Mouse (Mus musculus): ENCODE results near the gene Pgpep1.

Gene Pgpep1

DNA sequence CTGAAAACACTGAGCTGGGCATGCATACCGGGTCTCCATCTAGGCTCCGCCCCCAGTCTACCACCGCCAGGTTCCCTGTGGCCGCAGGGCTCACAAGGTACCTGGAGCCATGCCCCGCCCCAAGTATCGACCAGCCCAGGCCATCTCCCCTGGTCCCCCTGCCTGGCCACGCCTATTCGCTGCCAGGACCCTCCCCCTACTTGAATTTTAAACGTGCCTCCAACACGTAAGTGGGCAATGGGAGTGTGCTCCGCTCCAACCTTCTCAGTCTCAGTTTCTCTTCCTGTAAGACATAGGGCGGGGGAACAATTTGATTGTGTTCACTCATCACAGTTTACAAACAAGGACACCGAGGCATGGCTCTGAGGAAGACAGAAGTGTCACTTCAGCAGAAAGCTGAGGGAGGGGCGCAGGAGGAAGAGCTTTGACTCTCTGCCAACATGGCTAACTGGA is at the start of gene Pgpep1:
Gene Pgpep1 (minus strand): TSS at position 116 of the 453 bp plus-strand sequence.
- DNase-seq (ENCODE audit: low spot score) = no peak

DNA sequence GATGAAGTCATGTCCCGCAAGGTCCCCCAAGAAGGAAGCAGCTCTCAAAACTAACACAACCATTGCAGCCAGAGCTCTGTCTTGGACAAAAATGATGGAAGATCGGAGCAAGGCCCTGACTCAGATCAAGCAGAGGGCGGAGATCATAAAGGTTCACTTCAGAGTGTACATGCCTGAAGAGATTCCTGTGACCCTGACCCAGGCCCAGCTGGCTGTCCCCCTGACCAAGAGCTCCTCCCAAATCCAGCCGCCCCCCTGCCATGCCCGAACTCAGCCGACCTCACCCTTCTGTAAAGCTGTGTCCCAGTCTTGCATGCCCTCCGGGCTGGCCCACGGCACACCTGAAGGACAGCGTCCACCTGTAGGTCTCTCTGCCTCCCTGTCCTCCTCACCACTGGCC is 49.6 kb upstream of the Pgpep1 start:
- no peak for DNase-seq (ENCODE audit: low spot score)

GRCm38 (mm10) chr8:70708281-70708680 is 48.1 kb upstream of the Pgpep1 start:
- no peak for DNase-seq (ENCODE audit: low spot score)

DNA sequence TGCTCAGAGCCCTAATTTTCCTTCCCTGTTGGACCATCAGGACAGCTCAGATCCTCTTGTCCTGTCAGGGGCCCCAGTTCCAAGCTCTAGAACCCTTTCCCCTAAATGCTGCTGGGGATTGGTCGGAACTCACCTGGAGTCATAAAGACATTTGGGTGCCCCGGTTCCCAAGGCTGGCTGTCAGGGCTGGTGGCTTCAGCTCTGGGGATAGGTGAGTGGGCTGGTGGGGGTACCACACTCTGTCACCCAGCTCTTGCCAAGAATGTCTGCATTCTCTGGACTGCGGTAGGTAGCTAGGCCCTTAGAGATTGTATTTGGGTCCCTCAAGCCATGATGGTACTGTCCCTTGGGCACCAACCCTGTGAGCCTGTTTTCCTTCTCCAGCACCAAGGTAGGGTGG is 43.1 kb upstream of the Pgpep1 start, which contains the start of gene Iqcn:
Gene Iqcn (plus strand): TSS at position 171 of the 400 bp plus-strand sequence.
- no peak for DNase-seq (ENCODE audit: low spot score)

GRCm38 (mm10) chr8:70702842-70703182 is 42.6 kb upstream of the Pgpep1 start:
- peak; percentile 70 for DNase-seq (ENCODE audit: low spot score)

DNA sequence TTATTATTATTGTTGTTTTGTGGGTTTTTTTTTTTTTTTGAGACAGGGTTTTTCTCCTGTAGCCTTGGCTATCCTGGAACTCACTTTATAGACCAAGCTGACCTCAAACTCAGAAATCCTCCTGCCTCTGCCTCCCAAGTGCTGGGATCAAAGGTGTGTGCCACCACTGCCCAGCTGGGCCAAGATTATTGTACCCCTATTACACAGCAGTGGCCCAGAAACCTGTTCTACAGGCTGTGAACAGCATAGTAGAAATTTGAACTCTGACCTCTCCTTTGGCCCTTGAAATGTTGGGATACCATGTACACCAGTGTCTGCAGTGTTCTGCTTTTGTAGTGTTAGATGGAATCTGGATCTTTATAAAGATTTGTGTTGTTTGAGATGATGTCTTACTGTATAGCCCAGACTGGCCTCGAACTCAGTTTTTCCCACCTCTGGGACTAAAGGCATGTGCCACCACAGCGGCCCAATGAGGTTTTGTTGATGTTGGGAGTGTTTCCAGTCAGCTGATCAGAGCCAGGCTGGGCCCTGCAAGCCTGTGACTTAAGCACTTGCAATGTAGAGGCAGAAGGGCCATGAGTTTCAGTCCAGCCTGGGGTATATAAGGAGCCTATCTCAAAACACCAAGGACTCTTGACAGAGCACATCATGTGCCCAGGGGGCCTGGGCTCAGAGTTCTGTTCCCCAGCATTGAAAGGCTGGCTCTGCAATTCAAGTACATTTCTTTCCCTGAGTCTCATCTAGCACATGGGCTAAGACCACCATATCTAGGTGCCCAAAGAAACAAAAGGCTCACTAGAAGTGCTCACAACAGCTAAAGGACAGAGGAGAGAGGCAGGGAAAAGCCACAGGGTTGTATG is 42.0 kb upstream of the Pgpep1 start:
- no peak for DNase-seq (ENCODE audit: low spot score)

DNA sequence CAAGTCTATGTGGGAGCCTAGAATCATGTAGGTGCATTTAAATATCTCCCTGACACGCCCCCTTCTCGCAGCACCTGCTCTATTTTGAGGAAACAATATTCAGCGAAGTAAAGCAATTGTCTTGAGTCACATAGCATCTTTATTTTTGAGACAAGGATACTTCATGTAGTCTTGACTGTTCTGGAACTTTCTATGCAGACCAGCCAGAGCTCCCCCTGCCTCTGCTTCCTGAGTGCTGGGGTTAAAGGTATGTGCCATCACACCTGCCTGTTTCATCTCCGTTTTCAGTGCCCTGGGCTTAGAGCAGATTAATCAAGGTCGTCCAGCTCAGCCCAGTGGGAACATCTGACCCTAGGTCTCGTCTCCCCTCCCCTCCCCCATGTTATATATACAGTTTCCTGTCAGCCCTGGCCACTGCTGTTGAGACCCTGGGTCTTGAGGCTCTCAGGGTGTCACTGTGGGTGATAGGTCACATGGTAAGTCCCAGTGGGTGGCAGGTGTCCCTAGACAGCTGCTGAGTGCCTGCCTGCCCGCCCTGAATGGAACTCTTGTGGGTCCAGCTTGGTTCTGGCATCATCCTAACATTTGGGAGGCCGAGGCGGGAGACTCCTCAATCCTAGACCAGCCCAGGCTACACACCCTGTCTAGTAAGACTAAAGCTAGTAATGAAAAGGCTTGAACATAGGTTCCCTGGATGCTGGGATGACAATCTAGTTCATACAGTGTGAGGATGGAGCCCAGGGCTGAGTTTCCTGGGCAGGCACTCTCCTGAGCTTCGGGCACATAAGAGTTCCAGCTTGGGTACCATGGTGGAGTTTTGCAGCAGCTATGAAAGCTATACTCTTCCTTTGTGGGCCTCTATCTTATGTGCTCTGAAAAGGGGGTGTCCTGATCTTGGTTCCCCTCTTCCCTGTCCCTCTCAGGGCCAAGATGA is 41.1 kb upstream of the Pgpep1 start:
- no peak for DNase-seq (ENCODE audit: low spot score)

GRCm38 (mm10) chr8:70700555-70700922 is 40.4 kb upstream of the Pgpep1 start:
- DNase-seq (ENCODE audit: low spot score) = peak; percentile 89

GRCm38 (mm10) chr8:70699834-70700554 is 39.8 kb upstream of the Pgpep1 start:
- peak; percentile 82 for DNase-seq (ENCODE audit: low spot score)

DNA sequence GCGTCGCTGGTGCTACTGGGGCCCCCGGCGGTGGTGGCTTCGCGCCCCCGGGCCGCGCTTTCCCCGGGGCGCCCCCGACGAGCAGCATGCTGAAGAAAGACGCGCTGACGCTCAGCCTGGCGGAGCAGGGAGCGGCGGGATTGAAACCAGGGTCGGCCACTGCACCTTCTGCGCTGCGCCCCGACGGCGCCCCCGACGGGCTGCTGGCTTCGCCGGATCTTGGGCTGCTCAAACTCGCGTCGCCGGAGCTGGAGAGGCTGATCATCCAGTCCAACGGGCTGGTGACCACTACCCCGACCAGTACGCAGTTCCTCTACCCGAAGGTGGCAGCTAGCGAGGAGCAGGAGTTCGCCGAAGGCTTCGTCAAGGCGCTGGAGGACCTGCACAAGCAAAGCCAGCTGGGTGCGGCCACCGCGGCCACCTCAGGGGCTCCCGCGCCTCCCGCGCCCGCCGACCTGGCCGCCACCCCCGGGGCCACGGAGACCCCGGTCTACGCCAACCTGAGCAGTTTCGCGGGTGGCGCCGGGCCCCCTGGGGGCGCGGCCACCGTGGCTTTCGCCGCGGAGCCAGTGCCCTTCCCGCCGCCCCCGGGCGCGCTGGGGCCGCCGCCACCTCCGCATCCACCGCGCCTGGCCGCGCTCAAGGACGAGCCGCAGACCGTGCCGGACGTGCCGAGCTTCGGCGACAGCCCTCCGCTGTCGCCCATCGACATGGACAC is 39.1 kb upstream of the Pgpep1 start:
- peak; percentile 63 for DNase-seq (ENCODE audit: low spot score)

DNA sequence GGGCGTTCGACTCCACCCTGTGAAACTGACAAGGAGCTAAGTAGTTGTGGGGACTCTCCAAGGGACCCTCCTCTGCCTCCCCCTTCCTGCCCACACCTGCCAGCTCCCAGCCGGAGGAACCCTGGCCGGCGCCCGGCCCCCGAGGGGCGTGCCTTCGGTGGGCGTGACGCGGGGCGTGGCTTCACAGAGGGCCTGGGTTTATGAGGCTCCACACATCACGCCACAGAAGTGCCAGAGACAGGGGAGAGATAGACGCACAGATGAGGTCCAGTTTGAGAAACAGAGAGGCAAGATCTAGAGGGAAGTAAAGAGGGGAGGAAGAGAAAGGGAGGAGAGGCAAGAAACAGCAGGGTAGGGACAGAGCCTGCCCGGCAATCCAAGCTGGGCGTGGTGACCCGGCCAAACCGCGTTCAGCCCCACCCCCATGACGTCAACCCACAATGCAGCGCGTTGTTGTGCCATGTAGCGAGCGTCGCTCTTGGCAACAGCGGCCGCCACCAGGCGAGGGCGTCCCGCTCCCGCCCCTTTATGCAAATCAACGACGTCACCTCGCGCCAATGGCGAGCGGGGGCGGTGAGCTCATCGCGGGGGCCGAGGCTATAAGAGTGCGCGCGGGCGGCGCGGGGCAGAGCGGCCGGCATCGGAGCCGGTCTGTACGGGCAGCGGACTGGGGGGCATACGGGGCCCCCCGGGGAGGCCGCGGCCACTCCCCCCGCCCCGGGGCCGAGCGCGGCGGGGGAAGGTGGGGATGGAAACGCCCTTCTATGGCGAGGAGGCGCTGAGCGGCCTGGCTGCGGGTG is 38.3 kb upstream of the Pgpep1 start, which contains the start of gene Jund:
Gene Jund (plus strand): TSS at position 640 of the 800 bp plus-strand sequence.
- peak; percentile 99 for DNase-seq (ENCODE audit: low spot score)

DNA sequence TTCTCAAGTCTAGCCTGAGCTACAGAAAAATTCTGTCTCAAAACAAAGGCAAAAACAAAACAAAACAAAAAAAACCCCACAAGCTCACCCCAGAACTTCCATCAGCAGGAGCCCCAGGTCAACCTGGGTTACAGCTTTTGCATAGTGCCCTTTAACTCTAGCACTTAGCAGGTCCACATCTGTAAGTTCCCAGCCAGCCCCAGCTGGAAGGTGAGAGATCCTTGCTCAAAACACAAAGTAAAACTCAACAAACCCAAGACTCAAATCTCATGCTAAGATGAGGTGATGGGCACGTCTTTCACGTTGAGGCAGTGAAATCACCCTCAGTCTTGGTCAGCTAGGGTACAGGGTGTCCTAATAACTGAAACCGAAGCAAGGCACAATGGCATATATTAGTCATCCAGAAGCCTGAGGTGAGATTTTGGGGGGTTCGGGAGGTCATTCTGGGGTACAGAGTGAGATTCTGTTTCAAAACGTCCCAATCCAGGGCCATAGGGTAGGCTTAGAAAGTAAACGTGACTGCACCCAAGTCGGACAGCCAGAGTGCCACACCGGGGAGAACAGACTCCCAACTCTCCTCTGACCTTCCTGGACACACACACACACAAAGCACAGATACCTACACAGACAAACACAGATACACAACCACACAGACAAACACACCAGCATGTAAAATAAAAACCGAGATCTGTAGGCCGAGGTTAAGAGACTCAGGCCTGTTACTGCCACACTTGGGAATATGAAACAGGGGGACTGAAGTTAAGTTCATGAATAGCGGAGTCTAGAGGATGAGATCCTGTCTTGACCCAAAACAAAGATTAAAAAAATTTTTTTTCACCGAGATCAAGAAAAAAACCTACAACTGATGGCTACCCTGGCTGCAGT is 37.4 kb upstream of the Pgpep1 start:
- DNase-seq (ENCODE audit: low spot score) = no peak

DNA sequence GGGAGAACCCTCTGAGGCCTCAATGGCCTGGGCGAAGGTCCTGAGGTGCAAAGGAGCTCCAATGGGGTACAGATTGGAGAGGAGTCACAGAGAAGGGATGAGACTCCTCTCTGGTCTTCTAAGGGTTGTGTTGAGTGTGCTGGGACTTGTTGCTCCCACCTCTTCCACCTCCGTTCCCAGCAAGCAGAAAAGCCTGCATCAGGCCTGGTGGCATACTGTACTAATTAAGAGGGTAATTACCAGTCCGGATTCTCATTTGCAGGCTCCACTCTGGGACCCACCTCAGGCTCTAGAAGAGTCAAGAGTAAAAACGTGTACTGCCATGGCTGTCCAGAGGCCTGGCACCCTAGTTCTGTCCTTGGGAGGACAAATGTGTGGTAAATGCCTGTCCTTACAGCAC is 36.8 kb upstream of the Pgpep1 start:
- DNase-seq (ENCODE audit: low spot score) = no peak

- peak; percentile 47 for DNase-seq (ENCODE audit: low spot score)
Observed at GRCm38 (mm10) chr8:70696019-70696885, 36.1 kb upstream of the Pgpep1 start.

DNA sequence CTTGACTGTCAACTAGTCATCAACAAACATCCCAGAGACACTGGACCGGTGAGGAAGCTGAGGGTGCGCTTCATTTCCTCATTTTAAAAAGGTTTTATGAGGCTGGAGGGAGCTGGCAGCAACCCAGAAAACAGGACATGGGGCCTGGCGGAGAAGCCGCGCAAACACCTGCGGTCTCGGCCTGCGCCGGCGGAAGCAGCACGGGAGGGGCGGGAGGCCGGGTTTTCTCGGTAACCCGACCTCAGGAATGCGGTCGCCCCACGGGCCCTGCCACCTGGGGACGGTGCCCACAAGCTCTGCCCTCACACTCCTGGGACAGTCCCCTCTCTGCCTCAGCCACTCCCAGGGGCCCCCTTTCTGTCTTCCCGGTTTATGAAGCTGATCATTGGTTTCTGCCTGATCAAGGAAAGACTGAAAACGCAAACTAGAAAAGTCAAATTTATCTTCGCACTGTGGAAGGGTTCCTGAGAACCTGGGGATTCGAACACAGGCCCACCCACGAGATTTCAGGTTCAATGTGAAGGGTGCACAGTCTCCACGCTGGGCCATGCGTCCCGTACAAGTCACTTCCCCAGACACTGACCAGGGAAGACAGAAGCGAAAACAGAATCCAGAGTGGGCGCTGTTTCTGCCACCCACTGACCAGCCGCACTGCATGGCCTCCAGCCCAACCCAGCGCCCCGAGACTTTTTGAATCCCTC is 35.3 kb upstream of the Pgpep1 start:
- DNase-seq (ENCODE audit: low spot score) = no peak

DNA sequence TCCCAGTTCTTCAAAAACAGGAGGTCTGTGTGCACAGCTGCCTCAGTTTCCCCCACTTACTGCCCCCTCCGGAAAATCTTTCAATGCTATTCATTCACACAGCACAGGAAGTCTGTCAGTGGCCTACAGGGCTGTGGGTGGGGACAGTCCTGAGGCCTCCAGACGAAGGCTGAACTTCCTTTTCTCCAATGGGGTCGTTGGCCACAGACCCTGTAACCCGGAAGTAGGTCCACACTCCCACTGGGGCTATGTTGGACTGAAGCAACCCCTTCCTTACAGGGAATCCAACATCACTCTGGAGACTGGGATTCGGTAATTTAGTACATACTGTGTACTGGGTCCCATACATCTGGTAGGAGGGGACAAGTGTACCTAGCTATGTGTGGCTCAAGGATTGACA is 33.4 kb upstream of the Pgpep1 start:
- no peak for DNase-seq (ENCODE audit: low spot score)

- DNase-seq (ENCODE audit: low spot score) = no peak
Observed at GRCm38 (mm10) chr8:70691727-70692231, 31.6 kb upstream of the Pgpep1 start.

DNA sequence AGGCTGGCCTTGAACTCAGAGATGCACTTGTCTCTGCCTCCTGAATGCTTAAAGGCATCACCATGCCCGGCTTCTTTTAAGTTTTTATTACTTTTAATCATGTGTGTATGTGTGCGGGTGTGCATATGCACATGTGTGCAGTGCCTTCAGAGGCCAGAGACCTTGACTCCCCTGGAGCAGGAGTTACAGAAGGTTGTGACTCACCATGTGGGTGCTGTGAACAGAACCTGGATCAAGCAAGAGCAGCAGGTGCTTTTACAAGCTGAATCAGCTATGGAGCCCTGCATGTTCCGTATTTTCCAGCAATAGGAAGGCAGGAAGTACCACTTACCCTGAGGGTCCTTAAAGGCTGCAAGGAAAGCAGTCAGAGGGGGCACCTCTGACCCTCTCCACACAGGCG is 31.0 kb upstream of the Pgpep1 start:
- no peak for DNase-seq (ENCODE audit: low spot score)

Data from layer of hippocampus, adult 11-12 months (tissue).